Mouse (Mus musculus) midbrain, postnatal 0 days (tissue): Measurements from ENCODE around the gene Gemin4. TPM values are rescaled to one million over a fixed set of nuclear protein-coding genes. Genes with fewer than 3 reads are reported as not detected.

ENCODE experiments used
- ATAC-seq: fragments of 200-750 bp; cut with Nextera tagmentation; 2 replicates; pipeline ENCODE4 v1.8.0; 2017; ENCODE audit warnings: moderate number of reproducible peaks, mild to moderate bottlenecking, moderate TSS enrichment, moderate library complexity; ENCODE audit not compliant: low FRiP score
- DNase-seq: peaks from one replicate; pipeline ENCODE4 v3.0.0-alpha.2; 2015; ENCODE audit warnings: low spot score
- H3K27ac ChIP-seq: fragments of 300-500 bp; sonication (generic); 2 replicates; pipeline ENCODE4 v1.5.1; 2014; ENCODE audit warnings: low read depth, mild to moderate bottlenecking, low read length, mixed read lengths
- H3K27me3 ChIP-seq: fragments of 300-500 bp; sonication (generic); 2 replicates; pipeline ENCODE4 v1.6.1; 2014; ENCODE audit warnings: low read length, control low read depth, mixed read lengths; ENCODE audit not compliant: insufficient read depth
- H3K36me3 ChIP-seq: fragments of 300-500 bp; sonication (generic); 2 replicates; pipeline ENCODE4 v1.6.1; 2014; ENCODE audit warnings: low read length, control low read depth, mixed read lengths; ENCODE audit not compliant: insufficient read depth
- H3K4me1 ChIP-seq: fragments of 300-500 bp; sonication (generic); 2 replicates; pipeline ENCODE4 v1.6.1; 2014; ENCODE audit warnings: mild to moderate bottlenecking, control low read depth, antibody characterized with exemption, low read length, mixed read lengths; ENCODE audit not compliant: insufficient read depth
- H3K4me2 ChIP-seq: fragments of 300-500 bp; sonication (generic); 2 replicates; pipeline ENCODE4 v1.6.1; 2014; ENCODE audit warnings: low read depth, mild to moderate bottlenecking, low read length, mixed read lengths; ENCODE audit not compliant: poor library complexity, severe bottlenecking
- H3K4me3 ChIP-seq: fragments of 300-500 bp; sonication (generic); 2 replicates; pipeline ENCODE4 v1.5.1; 2014; ENCODE audit warnings: low read depth, mild to moderate bottlenecking, low read length, moderate library complexity
- H3K9ac ChIP-seq: fragments of 300-500 bp; sonication (generic); replicated peaks from 2 replicates; pipeline ENCODE4 v1.6.1; 2014; ENCODE audit warnings: mild to moderate bottlenecking, low read length, moderate library complexity, mixed read lengths; ENCODE audit not compliant: poor library complexity, severe bottlenecking
- H3K9me3 ChIP-seq: fragments of 300-500 bp; sonication (generic); 2 replicates; pipeline ENCODE4 v1.6.1; 2016; ENCODE audit warnings: low read length, control low read depth
- CTCF ChIP-seq: IDR thresholded peaks from 2 replicates; pipeline ENCODE4 v1.5.1; 2016; ENCODE audit warnings: antibody characterized with exemption, mild to moderate bottlenecking
- WGBS: fragments of 180-500 bp; shearing (Covaris S2); extraction: QIAGEN DNeasy Blood & Tissue Kit; methylation state at CpG from one replicate; pipeline ENCODE4 v1.1.7; 2014; 5-methylcytosine and 5-hydroxymethylcytosine counted together
- polyA plus RNA-seq: library from polyadenylated mRNA; unstranded; fragments of >200 nt; fragmentation: Nextera tagmentation; extraction: Ambion mirVana; gene quantifications from 2 replicates; pipeline ENCODE4 v1.2.1, GENCODE M21; 2015
- total RNA-seq: library from RNA; depleted of rRNA; stranded (reverse); fragments of >200 nt; gene quantifications from 2 replicates; pipeline ENCODE4 v1.2.3, GENCODE M21; 2014

The Gemin4 gene
- total and polyA plus RNA-seq, 2 experiments from 2014 or later = 7.4 to 10.1 TPM

DNA sequence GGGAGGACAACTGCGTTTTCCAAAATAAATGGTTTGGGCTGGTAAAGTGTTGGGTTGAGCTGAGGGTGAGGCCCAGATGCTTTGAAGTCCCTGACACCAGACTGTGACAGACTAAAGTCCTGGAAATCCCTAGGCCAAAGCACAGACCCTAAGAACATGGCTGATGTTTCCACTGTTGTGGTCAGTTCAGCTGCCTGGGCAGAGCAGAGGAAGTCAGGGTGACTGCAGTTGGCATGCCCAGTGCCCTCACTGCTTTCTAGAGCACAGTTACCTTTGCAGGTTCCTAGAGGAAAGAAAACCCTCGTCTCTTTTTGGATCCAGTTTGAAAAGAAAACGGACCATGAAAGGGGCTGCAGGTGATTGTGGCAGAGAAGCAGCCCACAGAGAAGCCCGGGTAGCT is 39.9 kb upstream of the Gemin4 start:
- H3K27me3 ChIP-seq = no peaks in the 10 kb centered on the region
- H3K36me3 ChIP-seq = no peaks in the 10 kb centered on the region
- 83% methylated on average over 4 of the region's 4 CpGs for WGBS
- TF ChIP-seq CTCF = no peak
- no peak overlapping the region for H3K27ac ChIP-seq
- H3K4me2 ChIP-seq = no peak overlapping the region
- no peak overlapping the region for H3K9ac ChIP-seq
- H3K9me3 ChIP-seq = no peaks in the 10 kb centered on the region
- H3K4me1 ChIP-seq = peaks cover 3% of the 10 kb centered on the region; the same call in 1 of the 2 replicates
- ATAC-seq (no peak), DNase-seq (no peak)
- no peak overlapping the region for H3K4me3 ChIP-seq

DNA sequence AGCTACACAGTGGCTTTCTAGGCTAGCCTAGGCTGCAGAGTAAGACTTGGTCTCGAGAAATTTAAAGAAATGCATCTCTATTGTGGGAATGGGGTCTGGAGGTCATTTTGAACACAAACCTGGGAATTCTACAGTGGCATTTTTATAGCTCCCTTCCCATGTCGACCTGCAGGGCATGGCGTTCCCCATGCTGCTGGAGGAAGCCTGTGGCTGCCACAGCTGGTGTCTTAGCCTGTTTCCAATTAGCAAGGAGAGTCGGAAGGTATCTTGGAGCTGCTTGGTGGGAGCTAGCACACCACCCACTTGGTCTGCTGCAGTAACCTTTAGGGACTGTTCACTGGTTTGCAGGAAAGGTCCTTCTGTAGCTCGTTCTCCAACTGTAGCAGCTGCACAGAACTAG is 38.7 kb upstream of the Gemin4 start:
- DNase-seq (no peak), ATAC-seq (no peak)
- 64% methylated on average over 5 of the region's 5 CpGs for WGBS
- TF ChIP-seq CTCF = no peak
- H3K4me3 ChIP-seq = no peak overlapping the region
- H3K4me1 ChIP-seq = peaks cover 3% of the 10 kb centered on the region; the same call in 1 of the 2 replicates
- H3K9me3 ChIP-seq = no peaks in the 10 kb centered on the region
- H3K9ac ChIP-seq = no peak overlapping the region
- H3K4me2 ChIP-seq = no peak overlapping the region
- peaks cover 4% of the 10 kb centered on the region; the same call in 1 of the 2 replicates for H3K36me3 ChIP-seq
- H3K27ac ChIP-seq = no peak overlapping the region
- H3K27me3 ChIP-seq = no peaks in the 10 kb centered on the region

DNA sequence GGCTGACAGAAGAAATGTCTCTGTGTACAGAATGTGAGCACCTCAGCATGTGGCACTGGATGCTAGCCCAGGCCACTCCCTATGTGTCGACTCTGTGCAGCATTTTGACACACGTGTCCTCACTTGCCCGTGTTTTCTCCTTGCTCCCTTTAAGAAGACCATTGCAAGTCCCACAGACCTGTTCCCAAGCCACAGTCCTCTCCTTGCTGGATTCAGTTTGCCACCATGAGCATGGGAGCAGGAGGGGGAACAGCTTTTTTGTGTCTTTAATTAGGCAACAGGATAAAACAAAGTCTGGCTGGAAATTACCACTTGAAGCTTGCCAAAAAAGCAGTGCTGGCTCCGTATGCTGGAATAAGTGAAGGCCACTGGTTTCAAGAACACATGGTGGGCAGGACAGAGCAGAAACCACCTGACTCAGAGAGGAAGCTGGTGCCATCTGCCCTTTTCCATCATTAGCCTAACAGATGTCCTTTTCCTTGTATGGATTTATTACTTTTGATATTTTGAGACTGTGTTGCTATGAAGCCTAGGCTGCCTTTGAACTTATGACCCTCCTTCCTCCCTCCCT is 38.1 kb upstream of the Gemin4 start:
- Histone ChIP-seq H3K36me3 (peaks cover 8% of the 10 kb centered on the region; the same call in 1 of the 2 replicates), H3K27ac (no peak overlapping the region), H3K9me3 (no peaks in the 10 kb centered on the region), H3K27me3 (no peaks in the 10 kb centered on the region), H3K4me3 (no peak overlapping the region), H3K4me1 (peaks cover 2% of the 10 kb centered on the region; the same call in 1 of the 2 replicates), H3K9ac (no peak overlapping the region), H3K4me2 (no peak overlapping the region)
- DNase-seq = peak; percentile 68
- ATAC-seq = no peak
- 59% methylated on average over 4 of the region's 4 CpGs for WGBS
- TF ChIP-seq CTCF = no peak

DNA sequence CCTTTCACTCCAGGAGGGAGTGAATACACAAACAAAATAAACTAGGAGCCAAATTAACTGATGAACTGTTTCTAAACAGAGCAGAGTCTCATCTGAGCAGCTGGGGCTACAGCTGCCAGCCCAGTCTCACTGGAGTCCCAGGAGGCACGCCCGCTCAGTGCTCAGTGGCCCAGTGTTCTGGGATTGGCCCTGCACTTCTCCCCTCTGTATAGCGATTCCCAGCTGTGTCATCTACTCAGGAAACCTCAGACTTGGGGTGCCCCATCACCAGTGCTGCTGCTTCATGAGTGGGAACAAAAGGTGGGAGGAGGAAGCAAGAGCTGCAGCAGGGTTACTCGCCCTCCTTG is 36.4 kb upstream of the Gemin4 start:
- Histone ChIP-seq H3K4me1 (no peaks in the 10 kb centered on the region), H3K36me3 (peaks cover 23% of the 10 kb centered on the region), H3K27ac (no peak overlapping the region), H3K4me3 (no peak overlapping the region), H3K9ac (no peak overlapping the region), H3K9me3 (no peaks in the 10 kb centered on the region), H3K4me2 (no peak overlapping the region), H3K27me3 (no peaks in the 10 kb centered on the region)
- DNase-seq (peak; percentile 32), ATAC-seq (no peak)
- WGBS = 81% methylated on average over 4 of the region's 4 CpGs
- no peak for TF ChIP-seq CTCF

DNA sequence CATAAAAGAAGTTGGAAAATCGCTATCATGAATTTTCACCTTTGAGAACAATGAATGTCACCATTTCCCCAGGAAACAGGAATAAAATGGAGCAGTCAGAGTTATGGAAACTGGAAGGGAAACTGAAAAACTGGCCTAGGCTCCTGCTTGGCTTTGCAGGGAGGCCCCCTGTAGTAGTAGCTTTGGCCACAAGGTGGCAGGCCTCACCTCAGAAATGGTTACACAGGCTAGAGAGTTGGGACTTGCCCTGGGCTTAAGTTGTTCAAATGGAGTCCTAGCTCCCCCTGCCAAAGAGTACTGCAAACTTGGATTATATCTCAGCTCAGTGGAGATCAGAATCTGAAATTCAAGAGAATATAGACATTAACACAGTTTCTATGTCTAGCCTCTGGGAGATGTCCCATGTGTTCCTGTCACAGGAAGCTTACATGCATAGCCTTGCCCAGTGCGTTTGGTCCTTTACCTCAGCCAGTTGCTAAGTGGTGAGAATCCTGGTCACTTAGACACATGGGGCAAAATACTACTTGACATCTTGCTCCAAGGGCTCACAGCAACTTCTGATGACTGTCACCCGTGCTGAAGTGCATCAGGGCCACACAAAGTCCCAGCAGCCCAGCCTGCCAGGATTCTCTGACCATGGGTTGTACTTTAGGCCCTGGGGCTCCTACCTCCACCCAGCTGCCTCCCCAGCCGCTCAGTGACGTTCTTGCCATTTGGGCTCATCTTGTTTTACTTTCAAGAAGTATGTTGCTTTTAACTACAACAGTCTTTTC is 35.9 kb upstream of the Gemin4 start:
- H3K27ac ChIP-seq = no peak overlapping the region
- ATAC-seq (peak; percentile 66; the same call in 1 of the 2 replicates), DNase-seq (peak; percentile 86)
- peaks cover 28% of the 10 kb centered on the region for H3K36me3 ChIP-seq
- H3K27me3 ChIP-seq = no peaks in the 10 kb centered on the region
- WGBS = 50% methylated on average over 5 of the region's 5 CpGs
- peak; percentile 93 for TF ChIP-seq CTCF
- no peaks in the 10 kb centered on the region for H3K9me3 ChIP-seq
- H3K4me1 ChIP-seq = no peaks in the 10 kb centered on the region
- no peak overlapping the region for H3K4me3 ChIP-seq
- no peak overlapping the region for H3K4me2 ChIP-seq
- H3K9ac ChIP-seq = no peak overlapping the region

DNA sequence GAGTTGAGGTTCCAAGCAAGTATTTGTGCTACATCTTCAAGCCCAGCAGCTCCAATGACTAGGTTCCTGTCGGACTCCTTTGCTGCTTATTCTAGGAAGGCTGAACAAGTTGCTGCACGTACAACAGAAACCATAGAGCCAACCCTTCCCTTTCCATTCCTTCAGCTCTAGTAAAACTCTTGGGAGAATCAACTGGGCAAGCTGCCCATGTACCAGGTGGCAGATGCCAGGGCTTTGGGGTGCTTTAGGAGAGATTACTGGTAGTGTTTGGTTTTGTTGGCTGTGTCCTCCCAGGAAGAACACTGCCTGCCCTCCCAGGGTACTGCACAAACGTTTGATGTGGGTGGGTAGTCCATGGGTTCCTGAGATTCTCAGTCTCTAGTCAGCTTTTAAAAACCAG is 34.6 kb upstream of the Gemin4 start:
- Histone ChIP-seq H3K9me3 (no peaks in the 10 kb centered on the region), H3K36me3 (peaks cover 29% of the 10 kb centered on the region), H3K27ac (no peak overlapping the region), H3K27me3 (no peaks in the 10 kb centered on the region), H3K9ac (no peak overlapping the region), H3K4me2 (no peak overlapping the region), H3K4me3 (no peak overlapping the region), H3K4me1 (no peaks in the 10 kb centered on the region)
- ATAC-seq (no peak), DNase-seq (no peak)
- 56% methylated on average over 3 of the region's 3 CpGs for WGBS
- TF ChIP-seq CTCF = no peak
